Mouse (Mus musculus) left cerebral cortex, adult 6 months (tissue): Measurements from ENCODE around the gene Itgb8. TPM values are rescaled to one million over a fixed set of nuclear protein-coding genes. Genes with fewer than 3 reads are reported as not detected.

Source experiments
- long read RNA-seq, 2 experiments: library from polyadenylated mRNA; unstranded; transcript quantifications; one replicate each; pipeline ENCODE4 v2.0.0; 2019 to 2020
- polyA plus RNA-seq: library from polyadenylated mRNA; unstranded; fragments of <200 nt; fragmentation: Nextera tagmentation; gene quantifications from 2 replicates; pipeline ENCODE4 v1.2.3, GENCODE M21; 2021

The Itgb8 gene
- polyA plus RNA-seq = 8.4 and 10.4 TPM in 2 replicates
- long read RNA-seq, experiment 1, full-length matches to known transcripts = 9 of 22 reads
- long read RNA-seq, experiment 1, partial matches to known transcripts = 4 of 22 reads
- long read RNA-seq, experiment 1, other reads (novel, unspliced or antisense) = 9 of 22 reads
- long read RNA-seq, experiment 2, full-length matches to known transcripts = 1 of 24 reads
- long read RNA-seq, experiment 2, partial matches to known transcripts = 5 of 24 reads
- long read RNA-seq, experiment 2, other reads (novel, unspliced or antisense) = 18 of 24 reads

DNA sequence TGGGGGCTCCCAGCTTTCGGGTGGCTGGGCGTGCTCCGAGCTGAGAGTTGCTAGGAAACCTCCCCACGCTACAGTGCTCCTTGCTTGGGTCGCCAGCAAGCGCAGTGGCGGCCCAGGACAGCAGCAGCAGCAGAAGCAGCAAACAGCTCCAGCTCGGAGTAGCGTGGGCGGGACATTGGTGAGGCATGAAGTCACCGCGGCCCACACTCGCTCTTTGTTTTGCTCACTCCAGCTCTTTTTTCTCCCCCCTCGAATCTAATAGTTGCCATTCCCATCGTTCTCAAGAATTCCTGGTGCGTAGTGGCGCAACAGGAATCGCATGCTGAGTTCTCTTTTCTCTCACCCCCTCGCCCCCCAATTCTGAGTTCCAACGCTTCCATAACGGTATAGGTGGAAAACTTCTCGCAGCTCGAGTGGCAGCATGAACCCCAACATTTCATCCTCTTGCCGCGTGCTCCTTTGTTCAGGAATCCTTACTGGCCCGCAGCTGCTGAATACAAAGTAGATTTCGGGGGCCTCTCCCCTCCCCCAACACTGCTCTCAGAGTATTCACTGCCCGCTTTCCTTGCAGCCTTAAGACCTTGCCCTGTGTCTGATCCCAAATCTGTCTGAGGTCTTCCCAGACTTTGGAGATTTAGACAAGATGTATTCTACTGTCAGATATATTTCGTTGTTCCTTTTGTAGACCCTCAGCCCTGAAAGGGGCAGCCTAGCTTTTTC, at the start of gene Itgb8:
Gene Itgb8, minus strand, starts transcription at position 107 of the 720 bp plus-strand sequence.

Other genes starting within 250 kb of the Itgb8 start
- gene Macc1, start 75.5 kb upstream of the Itgb8 start, polyA plus RNA-seq = not detected in 2 replicates